Mouse (Mus musculus): ENCODE results near the gene Gli2.

Gene Gli2

DNA sequence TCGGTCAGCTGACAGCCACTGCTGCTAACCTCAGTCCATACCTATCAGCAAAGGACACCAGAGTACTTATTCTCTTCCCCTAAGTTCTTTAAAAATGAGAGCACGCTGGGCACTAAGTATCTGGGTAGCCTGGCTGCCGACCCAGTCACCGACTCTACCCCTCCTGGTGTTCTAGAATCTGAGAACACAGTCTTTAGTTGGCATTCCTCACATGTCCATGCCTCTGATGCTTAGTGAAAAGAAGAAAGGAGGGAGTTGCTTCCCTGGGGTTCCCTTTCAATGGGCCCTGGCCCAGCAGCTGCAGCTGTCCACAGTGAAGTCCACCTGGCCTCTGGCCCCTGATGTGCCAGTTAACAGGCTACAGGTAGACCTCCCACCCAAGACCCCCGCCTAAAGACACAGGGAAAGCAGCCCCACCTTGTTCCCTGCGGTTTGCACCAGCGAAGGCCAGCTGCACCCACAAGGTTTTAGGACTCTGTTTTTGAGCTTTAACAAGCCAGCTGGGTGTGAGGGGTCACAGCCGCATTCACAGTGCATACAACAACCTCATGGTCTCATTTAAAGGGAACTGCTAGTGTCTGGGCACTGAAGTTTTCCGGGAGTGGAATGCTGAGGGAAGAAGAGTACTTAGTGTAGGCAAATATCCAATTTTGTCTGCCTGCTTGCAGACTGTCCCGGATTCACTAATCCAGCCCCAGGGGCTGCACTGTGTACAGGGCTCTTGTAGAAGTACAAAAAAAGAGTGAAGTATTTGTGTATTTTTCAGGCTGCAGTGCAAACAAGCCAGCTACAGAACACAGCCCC lies 3.4 kb downstream of the Gli2 start:
- DNase-seq = no peak

GRCm38 (mm10) chr1:119048988-119049387 lies 4.4 kb downstream of the Gli2 start:
- DNase-seq = no peak

GRCm38 (mm10) chr1:119048547-119048946 lies 4.9 kb downstream of the Gli2 start:
- no peak for DNase-seq

DNA sequence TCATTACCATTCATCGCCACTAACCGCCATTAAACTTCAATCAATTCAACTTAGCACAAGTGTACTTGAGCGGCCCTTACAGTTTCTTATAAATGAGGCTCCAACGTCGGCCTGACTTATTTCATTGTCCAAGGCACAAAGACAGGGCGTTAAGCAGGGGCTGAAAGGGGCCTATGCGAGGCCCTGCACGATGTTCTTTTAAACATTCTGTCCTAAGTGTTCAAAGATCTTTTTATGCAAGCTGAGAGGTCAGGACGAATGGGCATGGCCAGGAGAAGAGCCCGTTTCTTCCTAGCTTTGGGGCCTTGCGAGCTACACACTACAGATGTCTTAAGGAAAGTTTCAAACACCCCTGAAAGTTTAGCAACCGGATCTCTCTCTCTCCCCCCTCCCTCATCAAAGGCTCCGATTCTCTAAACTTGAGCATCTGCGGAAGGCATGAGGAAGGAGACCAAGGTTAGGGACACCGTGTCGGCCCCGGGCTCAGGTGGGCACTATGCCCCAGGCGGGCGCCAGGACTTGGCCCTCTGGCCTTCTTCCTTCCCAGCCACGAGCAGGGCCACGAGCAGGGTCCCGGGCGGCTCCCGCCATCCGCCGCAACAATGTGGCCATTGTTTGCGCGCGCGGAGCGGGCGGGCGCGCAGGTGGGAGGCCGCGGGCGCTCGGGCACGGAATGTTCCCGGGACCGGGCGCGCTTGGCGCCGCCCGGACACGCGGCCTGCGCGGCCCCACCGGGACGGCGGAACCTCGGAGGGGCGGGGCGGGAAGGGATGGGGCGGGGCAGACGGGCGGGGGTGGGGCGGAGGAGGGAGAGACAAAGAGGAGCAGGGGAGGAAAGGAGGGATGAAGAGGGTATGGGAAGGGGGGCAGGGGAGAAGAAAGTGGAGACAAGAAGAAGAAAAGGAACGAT lies 5.7 kb downstream of the Gli2 start:
- DNase-seq = peak; percentile 51

GRCm38 (mm10) chr1:119038436-119038835 lies 15.0 kb downstream of the Gli2 start:
- no peak for DNase-seq

GRCm38 (mm10) chr1:119035931-119036330 lies 17.5 kb downstream of the Gli2 start:
- no peak for DNase-seq

GRCm38 (mm10) chr1:119035301-119035700 lies 18.1 kb downstream of the Gli2 start:
- DNase-seq = no peak

GRCm38 (mm10) chr1:119034163-119034705 lies 19.2 kb downstream of the Gli2 start:
- no peak for DNase-seq

DNA sequence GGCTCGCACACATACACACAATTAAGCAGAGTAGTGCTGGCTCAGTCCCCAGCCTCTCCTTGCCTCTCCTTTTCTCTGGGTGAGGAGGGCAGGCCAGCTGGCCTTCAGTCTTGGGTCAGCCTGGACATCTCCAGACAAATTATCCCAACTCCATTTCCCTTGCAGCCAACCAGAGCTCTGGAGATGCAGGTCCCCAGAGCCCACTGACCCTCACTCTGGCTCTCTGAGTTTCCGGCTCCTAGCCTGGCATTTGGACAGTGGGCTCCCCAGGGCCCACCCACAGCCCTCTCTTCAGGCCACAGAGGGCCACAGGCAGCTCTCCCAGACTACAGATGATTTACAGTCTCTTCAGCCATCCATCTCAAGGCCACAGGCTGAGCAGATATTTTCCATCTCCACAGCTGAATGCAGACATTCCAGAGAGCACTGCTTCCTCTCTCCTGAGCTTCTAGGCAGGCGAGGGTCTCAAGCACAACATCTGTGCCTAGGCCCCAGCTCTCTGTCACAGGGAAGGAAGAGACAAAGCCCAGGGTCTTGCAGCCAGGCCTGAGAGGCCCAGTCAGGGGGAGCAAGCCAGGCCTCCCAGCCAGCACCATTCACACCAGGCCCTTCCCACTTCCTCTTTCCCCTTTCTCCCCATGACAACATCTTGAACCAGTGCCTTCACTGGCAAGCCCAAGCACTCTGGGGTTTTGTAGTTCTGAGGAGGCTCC lies 19.8 kb downstream of the Gli2 start:
- DNase-seq = no peak

GRCm38 (mm10) chr1:119031185-119031584 lies 22.2 kb downstream of the Gli2 start:
- no peak for DNase-seq

DNA sequence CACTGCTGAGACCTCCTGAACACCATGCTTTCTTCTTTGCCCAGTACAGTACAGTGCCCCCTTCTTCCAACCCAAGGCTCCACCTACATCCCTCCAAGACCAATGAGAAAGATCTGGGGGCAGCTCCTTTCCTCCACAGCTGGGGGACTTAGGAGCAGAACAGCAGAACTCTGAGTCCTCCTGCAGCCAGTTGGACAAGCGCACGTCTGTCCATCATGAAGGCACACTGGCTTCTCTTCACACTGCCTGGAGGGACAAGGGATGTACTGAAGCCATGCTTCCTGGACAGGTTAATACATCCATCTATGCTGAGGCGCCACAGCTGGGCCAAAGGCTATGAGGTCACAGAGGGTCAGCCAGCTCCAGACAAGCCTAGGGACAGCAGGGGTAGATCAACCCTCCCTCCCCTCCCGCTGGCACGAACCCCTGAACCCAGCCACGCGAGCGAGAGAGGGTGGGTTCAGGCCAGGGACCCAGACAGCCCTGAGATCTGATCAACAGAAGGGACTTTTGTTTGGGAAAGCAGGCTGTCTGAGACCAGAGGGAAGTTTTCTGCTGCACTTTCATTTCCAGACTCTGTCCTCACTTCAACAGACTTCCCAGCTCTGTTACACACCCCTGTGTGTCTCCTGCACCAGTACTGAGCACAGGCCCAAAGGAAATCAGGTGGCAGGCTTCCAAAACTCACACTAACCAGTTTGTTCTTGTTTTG lies 27.6 kb downstream of the Gli2 start:
- no peak for DNase-seq

GRCm38 (mm10) chr1:119022311-119022710 lies 31.1 kb downstream of the Gli2 start:
- peak; percentile 27 for DNase-seq

DNA sequence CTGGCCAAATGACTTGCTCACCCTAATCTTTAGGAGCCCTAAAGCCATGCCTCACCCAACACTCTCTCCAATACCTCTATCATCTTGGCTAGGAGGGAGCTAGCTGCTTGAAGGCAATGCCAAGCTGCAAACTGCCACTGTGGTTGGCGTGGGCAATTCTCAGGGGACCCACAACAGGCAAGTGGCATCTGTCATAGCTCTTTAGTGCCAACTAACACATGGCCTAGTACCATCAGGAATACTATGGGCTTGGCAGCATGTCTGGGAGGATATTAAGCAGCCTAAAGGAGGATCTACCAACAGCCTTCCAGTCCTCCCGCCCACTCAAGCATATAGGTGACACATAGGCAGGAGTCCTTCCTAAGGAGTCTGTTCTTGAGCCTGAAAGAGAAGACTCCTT lies 33.3 kb downstream of the Gli2 start:
- no peak for DNase-seq

DNA sequence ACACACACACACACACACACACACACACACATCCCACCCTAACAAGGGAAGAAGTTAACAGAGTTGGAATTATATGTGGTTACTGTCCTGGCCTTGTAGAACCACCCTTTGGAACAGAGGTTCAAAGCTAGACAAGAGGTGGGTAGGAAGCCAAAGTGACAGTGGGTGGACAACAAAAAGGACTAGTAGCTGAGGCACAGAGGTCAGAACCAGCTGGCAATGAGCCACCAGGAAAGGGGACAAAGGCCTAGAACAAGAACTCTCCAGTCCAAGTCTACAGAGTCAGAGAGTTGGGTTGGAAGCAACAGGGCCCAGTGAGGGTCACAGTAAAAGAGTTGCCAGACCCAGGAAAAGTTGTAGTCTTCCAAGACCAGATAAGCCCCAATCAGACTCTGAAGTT lies 34.4 kb downstream of the Gli2 start:
- peak; percentile 28 for DNase-seq

GRCm38 (mm10) chr1:119016866-119017265 lies 36.6 kb downstream of the Gli2 start:
- DNase-seq = no peak

DNA sequence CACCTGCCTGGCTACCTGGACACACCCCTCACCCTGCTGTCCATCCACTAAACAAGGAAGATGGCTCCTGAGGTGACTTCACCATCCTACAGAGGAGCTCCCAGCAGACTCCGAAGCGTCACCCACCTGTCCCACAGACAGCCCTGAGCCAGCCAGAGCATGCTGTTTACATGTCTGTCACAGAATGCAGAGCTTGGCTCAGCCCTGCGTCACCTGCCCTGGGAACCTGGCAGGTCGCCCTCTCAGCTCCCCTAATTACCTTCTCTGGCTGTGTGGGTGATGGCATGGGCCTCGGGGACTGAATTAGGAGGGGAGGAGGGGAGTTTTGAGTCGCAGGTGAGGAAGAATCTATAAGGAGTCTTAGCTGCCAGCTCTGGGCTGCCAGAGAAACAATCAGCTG lies 38.3 kb downstream of the Gli2 start:
- no peak for DNase-seq

GRCm38 (mm10) chr1:119008949-119009348 lies 44.5 kb downstream of the Gli2 start:
- no peak for DNase-seq

DNA sequence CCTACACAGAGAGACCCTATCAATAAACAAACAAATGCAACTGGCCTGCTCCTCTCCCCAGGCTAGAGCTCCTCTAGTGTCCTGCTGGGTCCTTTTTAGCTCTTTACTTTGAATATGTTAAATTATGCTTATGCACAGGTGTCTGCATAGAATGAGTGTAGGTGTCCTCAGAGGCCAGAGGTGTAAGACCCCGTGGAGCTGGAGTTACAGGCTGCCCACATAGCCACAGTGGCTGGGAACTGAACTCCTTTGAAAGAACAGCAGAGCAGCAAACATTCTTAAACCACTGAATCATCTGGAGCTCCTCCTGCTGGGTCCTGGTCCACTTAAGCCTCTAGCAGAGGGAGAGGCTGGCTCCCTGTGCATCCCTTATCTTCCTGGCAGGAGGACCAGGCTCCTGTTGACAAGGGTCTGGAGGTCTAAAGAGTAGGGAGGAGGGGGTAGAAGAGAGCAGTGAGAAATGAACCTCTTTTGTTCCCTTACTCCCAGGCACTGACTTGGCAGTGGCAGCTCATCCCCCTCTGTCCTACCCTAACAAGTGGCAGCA lies 49.5 kb downstream of the Gli2 start:
- DNase-seq = no peak

- no peak for DNase-seq
Observed at GRCm38 (mm10) chr1:119001454-119002034, 51.9 kb downstream of the Gli2 start.

DNA sequence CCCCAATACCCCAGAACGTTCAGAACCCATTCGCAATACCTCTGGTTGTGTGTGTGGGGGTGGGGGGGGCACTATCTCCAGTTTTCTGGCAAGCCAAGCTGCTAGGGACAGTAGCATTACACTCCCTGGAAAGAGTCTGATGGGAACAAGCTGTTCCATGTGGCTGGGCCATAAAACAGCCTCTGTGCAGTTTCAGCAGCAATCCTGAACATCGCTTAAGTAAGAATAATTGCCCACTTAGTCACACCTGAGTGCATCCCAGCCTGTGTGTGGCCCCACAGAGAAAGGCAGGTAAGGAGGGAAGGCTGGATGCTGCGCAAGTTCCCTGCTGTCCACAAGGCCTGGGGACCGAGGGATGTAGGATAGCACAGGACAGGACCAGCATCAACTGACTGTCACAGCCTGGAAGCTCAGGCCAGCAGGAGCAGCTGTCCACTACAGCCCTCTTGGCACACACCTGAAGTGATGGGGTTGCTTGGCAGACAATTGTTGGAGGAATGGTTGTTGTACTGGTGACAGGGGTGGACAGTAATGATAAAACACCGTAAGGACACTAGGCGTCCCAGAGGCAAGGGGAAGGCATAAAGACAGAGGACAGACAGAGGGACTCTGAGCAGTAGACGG lies 58.8 kb downstream of the Gli2 start:
- DNase-seq = no peak

GRCm38 (mm10) chr1:118993775-118994174 lies 59.6 kb downstream of the Gli2 start:
- no peak for DNase-seq

Data from kidney, adult 18-20 months (tissue).